Mouse (Mus musculus): ENCODE measurements around the gene Gm20388.

DNA sequence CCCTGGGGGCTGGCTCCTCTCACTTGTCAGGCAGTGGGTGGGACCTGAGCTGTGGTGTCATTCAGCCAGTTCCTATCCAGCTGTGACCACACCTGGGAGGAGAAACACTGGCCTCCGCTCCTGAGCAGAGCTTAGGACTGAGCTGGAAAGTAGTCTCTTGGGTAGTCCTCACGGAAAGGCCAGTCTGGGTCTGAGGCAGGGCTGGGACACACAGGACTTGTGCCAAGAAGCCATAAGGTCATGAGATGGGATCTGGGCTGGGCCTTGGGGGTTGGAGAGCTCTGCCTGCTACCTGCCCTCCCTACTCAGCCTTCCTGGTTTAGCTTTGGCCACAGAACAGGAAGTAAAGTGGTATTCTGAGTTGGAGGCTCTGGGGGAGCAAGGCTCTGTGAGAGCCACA, 2716.3 kb downstream of the Gm20388 start:
- no peak for TF ChIP-seq POLR2A (IDR thresholded peaks at IDR 0.05; ENCODE audit: borderline replicate concordance, insufficient read depth, low read length)
- TF ChIP-seq CTCF (IDR thresholded peaks at IDR 0.05; ENCODE audit: borderline replicate concordance, insufficient read depth, low read depth, low read length): no peak
